Mouse (Mus musculus) embryonic fibroblast, embryonic 13.5 days (primary cell): ENCODE data around the gene Myom1. TPM values are rescaled to one million over a fixed set of nuclear protein-coding genes. Genes with fewer than 3 reads are reported as not detected.

ENCODE experiments used
- H3K27ac ChIP-seq: 2 replicates; pipeline ENCODE4 v1.5.1; 2012; ENCODE audit warnings: low read length, control low read depth, inconsistent platforms; ENCODE audit not compliant: insufficient read depth
- H3K4me1 ChIP-seq: 2 replicates; pipeline ENCODE4 v1.6.1; 2011; ENCODE audit warnings: low read length; ENCODE audit not compliant: control insufficient read depth, insufficient read depth
- H3K4me3 ChIP-seq: 2 replicates; pipeline ENCODE4 v1.5.1; 2011; ENCODE audit warnings: mild to moderate bottlenecking, control low read depth, low read length; ENCODE audit not compliant: insufficient read depth
- CTCF ChIP-seq: IDR thresholded peaks from 2 replicates; pipeline ENCODE4 v1.5.1; 2011; ENCODE audit warnings: mild to moderate bottlenecking, control low read depth, low read length, moderate library complexity, borderline replicate concordance; ENCODE audit not compliant: insufficient read depth
- POLR2A ChIP-seq: IDR thresholded peaks from 2 replicates; pipeline ENCODE4 v1.6.1; 2011; ENCODE audit warnings: low read depth, mild to moderate bottlenecking, control low read depth, low read length, moderate library complexity
- polyA plus RNA-seq: library from polyadenylated mRNA; stranded (reverse); fragments of >200 nt; gene quantifications from 2 replicates; pipeline ENCODE4 v1.2.4, GENCODE M21; 2011; ENCODE audit warnings: low read depth; ENCODE audit not compliant: missing spikeins, insufficient read length

Myom1 gene
- polyA plus RNA-seq, 1 experiment: 8.7 TPM

DNA sequence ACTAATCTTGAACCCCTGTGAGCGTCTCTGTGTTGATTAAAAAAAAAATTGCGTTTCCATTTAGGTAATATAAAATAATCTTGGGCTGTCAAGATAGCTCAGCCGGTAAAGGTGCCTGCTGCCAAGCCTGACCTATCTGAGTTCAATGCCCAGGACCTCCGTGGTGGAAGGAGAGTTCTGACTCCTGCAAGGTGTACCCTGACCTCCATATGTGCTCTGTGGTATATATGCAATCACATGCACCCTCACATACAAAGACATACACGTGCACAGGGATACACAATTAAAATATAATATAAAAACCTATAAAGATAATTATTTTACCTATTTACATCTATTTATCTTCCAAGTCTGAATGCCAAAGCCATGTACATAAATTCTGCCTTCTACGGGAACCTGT, 62.7 kb downstream of the Myom1 start:
- H3K4me3 ChIP-seq: no peak overlapping the region

GRCm38 (mm10) chr17:71069176-71069575, 66.7 kb downstream of the Myom1 start:
- Histone ChIP-seq H3K4me1 (no peaks in the 10 kb centered on the region; the same call in 1 of the 2 replicates), H3K27ac (no peak overlapping the region), H3K4me3 (no peak overlapping the region)
- TF ChIP-seq POLR2A (no peak), CTCF (no peak)

More for the DNA sequence above, 62.7 kb downstream of the Myom1 start:
- H3K4me1 ChIP-seq: peaks cover 9% of the 10 kb centered on the region; the same call in 1 of the 2 replicates
- no peak overlapping the region for H3K27ac ChIP-seq
- TF ChIP-seq CTCF (no peak), POLR2A (no peak)

DNA sequence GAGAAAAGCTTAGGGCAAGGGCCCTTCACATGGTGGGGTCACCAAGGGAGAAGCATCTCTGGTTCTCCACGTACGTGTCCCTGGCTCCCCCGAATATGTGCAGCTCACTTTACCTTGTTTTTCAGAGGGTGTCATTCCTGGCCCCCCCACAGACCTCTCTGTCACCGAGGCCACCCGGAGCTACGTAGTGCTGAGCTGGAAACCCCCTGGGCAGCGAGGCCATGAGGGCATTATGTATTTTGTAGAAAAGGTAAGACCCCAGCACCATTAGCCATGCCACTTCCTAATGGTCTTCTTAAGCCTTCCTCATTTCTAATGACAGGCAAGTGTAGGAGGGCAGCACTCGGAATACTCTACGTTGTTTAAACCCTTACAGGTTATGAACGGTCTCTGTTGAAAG, 69.5 kb downstream of the Myom1 start:
- no peak overlapping the region for H3K4me3 ChIP-seq

DNA sequence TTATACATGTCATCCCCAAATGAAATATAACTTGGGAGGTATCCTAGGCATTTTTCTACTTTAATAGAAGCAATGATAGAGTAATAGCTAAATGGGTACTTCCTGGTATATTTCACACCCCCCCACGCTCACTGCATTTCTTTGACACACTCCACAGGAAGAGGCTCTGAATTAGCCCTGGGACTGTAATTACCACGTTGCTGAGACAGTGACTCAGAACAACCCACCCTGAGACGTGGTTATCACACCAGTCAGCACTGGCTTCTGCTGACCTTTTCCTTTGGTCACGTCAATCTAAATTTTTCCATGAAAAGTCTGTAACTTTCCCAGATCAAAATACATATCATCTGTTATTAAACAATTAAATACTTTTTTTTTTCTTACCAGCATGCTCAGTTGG, 72.0 kb downstream of the Myom1 start:
- no peaks in the 10 kb centered on the region; the same call in 1 of the 2 replicates for H3K4me1 ChIP-seq

More for the DNA sequence above, 69.5 kb downstream of the Myom1 start:
- TF ChIP-seq CTCF (no peak), POLR2A (no peak)
- H3K4me1 ChIP-seq: no peaks in the 10 kb centered on the region; the same call in 1 of the 2 replicates
- H3K27ac ChIP-seq: no peak overlapping the region

DNA sequence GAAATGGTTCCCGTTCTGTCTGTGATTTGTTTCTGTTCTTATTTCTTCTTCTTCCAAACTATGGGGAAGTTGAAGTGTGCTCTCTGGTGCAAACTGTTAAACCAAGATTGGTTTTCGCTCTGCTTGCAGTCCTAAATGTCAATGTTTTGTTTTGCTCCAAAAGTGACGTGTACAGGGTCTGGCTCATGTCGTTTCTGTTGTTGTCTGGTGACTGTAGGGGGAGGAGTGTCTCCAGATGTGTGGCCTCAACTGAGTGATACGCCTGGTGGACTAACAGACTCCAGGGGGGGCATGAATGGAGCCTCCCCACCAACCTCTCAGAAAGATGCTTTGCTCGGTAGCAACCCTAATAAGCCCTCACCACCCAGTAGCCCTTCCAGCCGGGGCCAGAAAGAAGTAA, 79.6 kb downstream of the Myom1 start:
- no peaks in the 10 kb centered on the region for H3K4me1 ChIP-seq
- TF ChIP-seq CTCF (no peak), POLR2A (no peak)
- H3K27ac ChIP-seq: no peak overlapping the region
- H3K4me3 ChIP-seq: no peak overlapping the region

More for the DNA sequence above, 72.0 kb downstream of the Myom1 start:
- TF ChIP-seq CTCF (no peak), POLR2A (no peak)
- no peak overlapping the region for H3K4me3 ChIP-seq
- H3K27ac ChIP-seq: no peak overlapping the region

DNA sequence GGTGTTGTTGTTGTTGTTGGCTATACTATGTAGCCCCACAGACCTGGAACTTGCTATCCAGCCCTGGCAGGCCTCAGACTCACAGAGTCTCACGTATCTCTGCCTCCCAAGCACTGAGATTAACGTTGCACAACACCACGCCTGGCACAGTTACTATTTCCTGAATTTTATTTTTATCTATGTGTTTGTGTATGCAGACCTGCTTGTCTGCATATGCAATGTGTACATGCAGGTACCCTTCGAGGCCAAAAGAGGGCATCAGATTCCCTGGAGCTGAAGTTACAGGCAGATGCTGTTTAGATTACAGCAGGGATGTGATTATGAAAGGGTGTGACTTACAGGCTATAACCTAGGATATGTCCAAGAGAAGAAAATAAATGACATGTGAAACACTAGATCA, 84.5 kb downstream of the Myom1 start:
- Histone ChIP-seq H3K27ac (no peak overlapping the region), H3K4me3 (no peak overlapping the region), H3K4me1 (peaks cover 11% of the 10 kb centered on the region; the same call in 1 of the 2 replicates)
- TF ChIP-seq POLR2A (no peak), CTCF (no peak)

GRCm38 (mm10) chr17:71087396-71088153, 85.1 kb downstream of the Myom1 start:
- Histone ChIP-seq H3K27ac (no peak overlapping the region), H3K4me3 (no peak overlapping the region), H3K4me1 (peaks cover 11% of the 10 kb centered on the region; the same call in 1 of the 2 replicates)
- no peak for TF ChIP-seq POLR2A
- TF ChIP-seq CTCF: no peak

DNA sequence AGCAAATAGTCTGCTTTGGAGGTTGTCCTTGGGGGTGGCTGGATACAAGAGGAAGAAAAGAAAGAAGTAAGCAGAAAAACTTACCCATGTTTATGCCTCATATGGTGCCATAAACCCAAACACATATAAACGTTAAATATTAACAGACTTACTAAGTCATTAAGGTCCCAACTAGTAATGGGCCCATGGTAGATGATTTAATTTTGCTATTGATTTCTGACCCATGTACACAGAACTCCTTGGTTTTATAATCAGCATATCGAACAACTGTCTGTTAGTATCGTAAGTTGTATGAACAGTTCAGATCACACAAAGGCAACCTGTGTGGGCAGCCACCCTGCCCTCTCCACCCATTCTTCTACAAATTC, 85.7 kb downstream of the Myom1 start:
- H3K4me1 ChIP-seq: peaks cover 11% of the 10 kb centered on the region; the same call in 1 of the 2 replicates
- TF ChIP-seq CTCF: no peak
- TF ChIP-seq POLR2A: no peak
- no peak overlapping the region for H3K27ac ChIP-seq
- H3K4me3 ChIP-seq: no peak overlapping the region

- no peak overlapping the region for H3K27ac ChIP-seq
- H3K4me1 ChIP-seq: peaks cover 14% of the 10 kb centered on the region; the same call in 1 of the 2 replicates
- TF ChIP-seq POLR2A (no peak), CTCF (no peak)
- no peak overlapping the region for H3K4me3 ChIP-seq
These were observed 86.6 kb downstream of the Myom1 start for GRCm38 (mm10) chr17:71088991-71089434.

DNA sequence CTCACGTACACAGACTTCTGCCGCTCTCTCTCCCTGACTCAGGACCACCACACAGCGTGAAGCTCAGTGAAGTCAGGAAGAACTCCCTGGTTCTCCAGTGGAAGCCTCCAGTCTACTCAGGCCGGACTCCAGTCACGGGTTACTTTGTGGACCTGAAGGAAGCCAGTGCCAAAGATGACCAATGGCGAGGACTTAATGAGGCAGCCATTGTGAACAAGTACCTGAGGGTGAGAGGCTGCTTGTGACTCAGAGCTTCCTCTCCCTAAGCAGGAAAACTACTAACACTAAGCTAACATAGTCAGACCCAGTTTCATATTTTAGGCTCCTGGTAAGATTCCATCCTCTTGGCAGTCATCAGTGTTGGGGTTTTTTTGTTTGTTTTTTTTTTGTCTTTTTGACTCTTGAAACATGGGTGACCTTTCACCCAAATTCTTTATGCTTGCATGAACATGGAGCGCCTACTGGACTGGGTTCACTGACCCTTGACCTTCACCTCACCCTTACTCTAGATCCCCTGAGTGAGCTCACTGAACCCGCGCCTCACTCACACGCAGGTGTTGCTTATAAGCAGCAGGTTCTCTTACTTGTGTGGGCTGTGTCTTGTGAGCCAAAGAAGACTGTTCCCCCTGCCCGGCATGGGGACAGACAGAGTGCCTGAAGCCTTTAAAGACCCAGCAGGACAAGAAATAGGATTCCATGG, 87.5 kb downstream of the Myom1 start:
- Histone ChIP-seq H3K4me3 (no peak overlapping the region), H3K27ac (no peak overlapping the region), H3K4me1 (peaks cover 14% of the 10 kb centered on the region; the same call in 1 of the 2 replicates)
- TF ChIP-seq CTCF: no peak
- no peak for TF ChIP-seq POLR2A

- Histone ChIP-seq H3K4me3 (no peak overlapping the region), H3K27ac (no peak overlapping the region), H3K4me1 (peaks cover 14% of the 10 kb centered on the region; the same call in 1 of the 2 replicates)
- TF ChIP-seq CTCF: no peak
These were observed 88.6 kb downstream of the Myom1 start for GRCm38 (mm10) chr17:71091024-71091423.
